Mouse (Mus musculus) stomach, embryonic 16.5 days (tissue): ENCODE data around the gene Pms1. TPM values are rescaled to one million over a fixed set of nuclear protein-coding genes. Genes with fewer than 3 reads are reported as not detected.

Experiments used
- ATAC-seq: fragments of 200-750 bp; cut with Nextera tagmentation; 2 replicates; pipeline ENCODE4 v1.8.0; 2017; ENCODE audit warnings: moderate number of reproducible peaks, moderate TSS enrichment; ENCODE audit not compliant: insufficient read depth, low FRiP score
- H3K27ac ChIP-seq: fragments of 300-500 bp; sonication (generic); 2 replicates; pipeline ENCODE4 v1.5.1; 2014; ENCODE audit warnings: low read length
- H3K27me3 ChIP-seq: fragments of 300-500 bp; sonication (generic); 2 replicates; pipeline ENCODE4 v1.6.1; 2014; ENCODE audit warnings: low read length, control low read depth, mixed read lengths; ENCODE audit not compliant: control insufficient read depth, insufficient read depth
- H3K36me3 ChIP-seq: fragments of 300-500 bp; sonication (generic); 2 replicates; pipeline ENCODE4 v1.6.1; 2014; ENCODE audit warnings: low read length; ENCODE audit not compliant: control insufficient read depth, insufficient read depth
- H3K4me1 ChIP-seq: fragments of 300-500 bp; sonication (generic); 2 replicates; pipeline ENCODE4 v1.6.1; 2014; ENCODE audit warnings: low read length, control low read depth, mixed read lengths; ENCODE audit not compliant: control insufficient read depth, insufficient read depth
- H3K4me2 ChIP-seq: fragments of 300-500 bp; sonication (generic); 2 replicates; pipeline ENCODE4 v1.6.1; 2014; ENCODE audit warnings: low read depth, low read length, mixed read lengths
- H3K4me3 ChIP-seq: fragments of 300-500 bp; sonication (generic); replicated peaks from 2 replicates; pipeline ENCODE4 v1.5.1; 2014; ENCODE audit warnings: mild to moderate bottlenecking, low read length
- H3K9ac ChIP-seq: fragments of 300-500 bp; sonication (generic); 2 replicates; pipeline ENCODE4 v1.6.1; 2014; ENCODE audit warnings: low read length
- H3K9me3 ChIP-seq: fragments of 300-500 bp; sonication (generic); replicated peaks from 2 replicates; pipeline ENCODE4 v1.6.1; 2016; ENCODE audit warnings: low read length, control low read depth; ENCODE audit not compliant: control insufficient read depth
- WGBS: fragments of 180-500 bp; shearing (Covaris S2); extraction: QIAGEN DNeasy Blood & Tissue Kit; methylation state at CpG from one replicate; pipeline ENCODE4 v1.1.7; 2014; 5-methylcytosine and 5-hydroxymethylcytosine counted together
- polyA plus RNA-seq: library from polyadenylated mRNA; unstranded; fragments of >200 nt; fragmentation: Nextera tagmentation; extraction: Ambion mirVana; gene quantifications from 2 replicates; pipeline ENCODE4 v1.2.1, GENCODE M21; 2015

The Pms1 gene
- polyA plus RNA-seq, 1 experiment from 2014 or later, result 14.1 TPM

DNA sequence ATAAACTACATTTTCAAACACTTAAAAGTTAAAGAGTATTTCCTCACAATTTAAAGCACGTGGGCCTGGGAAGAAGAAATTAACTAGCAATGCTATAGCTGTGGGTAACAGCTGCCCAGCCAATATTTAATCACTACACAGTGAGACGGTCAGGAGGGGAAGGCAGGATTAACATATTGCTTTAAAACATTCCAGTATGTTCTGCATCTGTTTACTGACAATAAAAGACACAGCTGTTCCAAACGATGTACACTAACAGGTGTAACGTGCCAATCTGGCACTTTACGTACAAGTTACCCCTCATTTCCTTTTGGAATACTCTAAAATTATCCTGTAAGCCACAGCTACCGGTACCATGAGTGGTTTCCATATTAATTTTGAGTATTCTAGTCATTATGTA, 139.1 kb downstream of the Pms1 start:
- H3K9ac ChIP-seq, result no peak overlapping the region
- no peaks in the 10 kb centered on the region for H3K4me1 ChIP-seq
- H3K27ac ChIP-seq, result no peak overlapping the region
- no peaks in the 10 kb centered on the region for H3K9me3 ChIP-seq
- no peak for ATAC-seq
- no peak overlapping the region for H3K4me2 ChIP-seq
- H3K4me3 ChIP-seq, result no peak overlapping the region
- 70% methylated on average over 6 of the region's 6 CpGs for WGBS
- H3K27me3 ChIP-seq, result no peaks in the 10 kb centered on the region
- no peaks in the 10 kb centered on the region for H3K36me3 ChIP-seq

Other genes starting within 250 kb of the Pms1 start
- 1.1 TPM in 1 of 2 replicates, not detected in the other for gene Mstn, start 235.4 kb downstream of the Pms1 start, polyA plus RNA-seq
- not detected in 2 replicates for gene 1700019A02Rik, start 109.4 kb downstream of the Pms1 start, polyA plus RNA-seq
- gene Ormdl1, start 77 bp upstream of the Pms1 start, polyA plus RNA-seq, result 42.1 and 45.3 TPM in 2 replicates
- gene Gm28778, start 93 bp upstream of the Pms1 start, polyA plus RNA-seq, result not detected in 2 replicates
- gene Osgepl1, start 16.6 kb upstream of the Pms1 start, polyA plus RNA-seq, result 20.2 and 21.5 TPM in 2 replicates
- gene Asdurf, start 55.6 kb upstream of the Pms1 start, polyA plus RNA-seq, result 2.0 TPM in 1 of 2 replicates, not detected in the other
- gene Gm28551, start 55.6 kb upstream of the Pms1 start, polyA plus RNA-seq, result 0.74 and 0.84 TPM in 2 replicates
- 67.5 and 67.6 TPM in 2 replicates for gene Asnsd1, start 55.7 kb upstream of the Pms1 start, polyA plus RNA-seq